Mouse (Mus musculus): ENCODE data around the gene Man2a1. TPM values are rescaled to one million over a fixed set of nuclear protein-coding genes. Genes with fewer than 3 reads are reported as not detected.
A peak's percentile ranks its signal among the peaks of the same experiment; 100 is the strongest.
"Not testable (repeated sequence)": the region's sequence is repeated elsewhere in the genome, so short reads cannot be mapped to it uniquely, and the experiment has no call there.

Man2a1 gene
- polyA plus RNA-seq, 1 experiment from 2014 or later, result 10.5 TPM

DNA sequence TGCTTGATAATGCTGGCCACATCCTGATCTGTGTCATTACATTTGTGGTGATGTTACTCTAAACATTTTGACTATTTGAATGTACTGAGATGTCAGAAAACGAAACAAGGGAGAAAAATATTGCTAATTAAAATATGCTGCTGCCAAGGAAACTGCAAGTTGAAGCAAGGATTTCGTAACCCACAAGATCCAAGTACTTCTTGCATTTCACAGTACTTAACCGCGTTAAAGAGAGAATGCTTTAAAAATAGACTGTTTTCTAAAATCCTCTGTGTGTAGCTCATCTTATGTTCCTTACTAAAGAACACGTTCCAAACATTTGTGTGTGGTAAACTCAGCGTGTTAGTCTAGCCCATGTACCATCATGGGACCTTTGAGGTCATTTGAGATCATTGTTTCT is 153.0 kb downstream of the Man2a1 start:
- Histone ChIP-seq H3K4me1 (ENCODE audit: control insufficient read depth, insufficient read depth, low read length) (no peaks in the 10 kb centered on the region), H3K36me3 (ENCODE audit: control insufficient read depth, insufficient read depth, low read length) (peaks cover 11% of the 10 kb centered on the region), H3K4me3 (ENCODE audit: low read depth, low read length) (no peak overlapping the region), H3K27ac (replicated peaks; ENCODE audit: low read depth, low read length) (no peak overlapping the region), H3K9me3 (ENCODE audit: control insufficient read depth, low read length) (no peaks in the 10 kb centered on the region), H3K4me2 (ENCODE audit: low read depth, low read length) (no peak overlapping the region), H3K9ac (ENCODE audit: low read depth, low read length) (no peak overlapping the region), H3K27me3 (replicated peaks; ENCODE audit: control insufficient read depth, insufficient read depth, low read length) (no peaks in the 10 kb centered on the region)
- no peak for ATAC-seq (ENCODE audit: low read depth)
- WGBS, result 75% methylated on average over 6 of the region's 6 CpGs
- DNase-seq (ENCODE audit: low spot score), result no peak

DNA sequence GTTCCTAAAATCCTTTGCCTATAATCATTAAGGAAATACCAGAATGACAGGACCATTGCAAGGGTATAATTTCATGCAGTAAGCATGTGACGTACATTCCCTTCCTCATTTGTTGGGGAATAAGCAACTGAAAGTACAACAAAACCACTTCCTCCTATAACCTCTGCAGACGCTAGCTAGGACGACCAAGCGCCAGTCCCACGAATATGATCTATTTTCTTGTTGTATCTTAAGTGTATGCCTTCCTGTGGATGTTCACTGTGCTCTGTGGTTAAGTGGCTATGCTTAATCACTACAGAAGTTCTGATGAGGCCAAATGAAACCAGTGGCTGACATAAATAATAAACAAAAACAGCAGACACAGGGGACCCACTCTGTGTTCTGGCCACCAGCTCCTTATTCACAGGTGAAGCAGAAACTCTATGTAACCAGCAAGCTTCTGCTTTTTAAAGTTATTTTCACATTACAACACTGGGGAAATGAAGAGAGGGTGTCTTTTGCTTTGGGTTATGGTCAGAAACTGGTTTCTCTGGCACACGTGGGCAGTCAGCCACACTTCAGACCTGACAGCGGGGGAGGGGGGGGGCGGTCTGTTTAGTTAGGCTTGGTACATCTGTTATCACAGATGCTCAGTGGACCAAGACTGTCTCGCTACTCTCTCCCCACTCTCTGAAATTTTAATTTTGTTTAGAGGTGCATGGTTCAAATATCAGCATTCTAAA is 153.8 kb downstream of the Man2a1 start:
- no peak overlapping the region for H3K9ac ChIP-seq (ENCODE audit: low read depth, low read length)
- H3K36me3 ChIP-seq (ENCODE audit: control insufficient read depth, insufficient read depth, low read length), result peaks cover 11% of the 10 kb centered on the region
- no peaks in the 10 kb centered on the region for H3K9me3 ChIP-seq (ENCODE audit: control insufficient read depth, low read length)
- DNase-seq (ENCODE audit: low spot score), result peak; percentile 23
- no peak overlapping the region for H3K27ac ChIP-seq (replicated peaks; ENCODE audit: low read depth, low read length)
- no peak for ATAC-seq (ENCODE audit: low read depth)
- no peak overlapping the region for H3K4me3 ChIP-seq (ENCODE audit: low read depth, low read length)
- H3K4me1 ChIP-seq (ENCODE audit: control insufficient read depth, insufficient read depth, low read length), result no peaks in the 10 kb centered on the region
- 66% methylated on average over 9 of the region's 9 CpGs for WGBS
- H3K4me2 ChIP-seq (ENCODE audit: low read depth, low read length), result no peak overlapping the region
- no peaks in the 10 kb centered on the region for H3K27me3 ChIP-seq (replicated peaks; ENCODE audit: control insufficient read depth, insufficient read depth, low read length)

DNA sequence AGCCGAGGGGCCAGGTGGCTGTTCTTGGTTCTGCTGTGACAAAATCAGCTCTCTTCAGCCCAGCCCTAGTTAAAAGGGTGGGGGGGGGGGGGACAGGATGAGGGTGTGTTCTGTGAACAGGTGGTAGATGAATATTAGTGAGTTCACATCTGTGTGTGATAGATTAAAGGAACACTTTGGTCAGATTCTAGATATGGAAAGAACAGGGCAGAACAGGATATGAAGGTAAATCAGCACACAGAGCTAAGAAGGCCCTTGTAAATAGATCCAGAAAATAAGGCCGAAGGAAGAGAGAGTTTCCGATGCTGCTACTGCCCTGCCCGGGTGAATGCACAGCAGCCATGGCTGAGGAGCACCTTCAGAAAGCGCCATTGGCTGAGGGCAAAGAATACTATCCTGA is 154.7 kb downstream of the Man2a1 start:
- Histone ChIP-seq H3K36me3 (ENCODE audit: control insufficient read depth, insufficient read depth, low read length) (peaks cover 11% of the 10 kb centered on the region), H3K27ac (replicated peaks; ENCODE audit: low read depth, low read length) (no peak overlapping the region), H3K4me2 (ENCODE audit: low read depth, low read length) (no peak overlapping the region), H3K9ac (ENCODE audit: low read depth, low read length) (no peak overlapping the region), H3K4me3 (ENCODE audit: low read depth, low read length) (no peak overlapping the region), H3K9me3 (ENCODE audit: control insufficient read depth, low read length) (no peaks in the 10 kb centered on the region), H3K27me3 (replicated peaks; ENCODE audit: control insufficient read depth, insufficient read depth, low read length) (no peaks in the 10 kb centered on the region), H3K4me1 (ENCODE audit: control insufficient read depth, insufficient read depth, low read length) (no peaks in the 10 kb centered on the region)
- no peak for DNase-seq (ENCODE audit: low spot score)
- no peak for ATAC-seq (ENCODE audit: low read depth)
- WGBS, result 80% methylated on average over 5 of the region's 5 CpGs

DNA sequence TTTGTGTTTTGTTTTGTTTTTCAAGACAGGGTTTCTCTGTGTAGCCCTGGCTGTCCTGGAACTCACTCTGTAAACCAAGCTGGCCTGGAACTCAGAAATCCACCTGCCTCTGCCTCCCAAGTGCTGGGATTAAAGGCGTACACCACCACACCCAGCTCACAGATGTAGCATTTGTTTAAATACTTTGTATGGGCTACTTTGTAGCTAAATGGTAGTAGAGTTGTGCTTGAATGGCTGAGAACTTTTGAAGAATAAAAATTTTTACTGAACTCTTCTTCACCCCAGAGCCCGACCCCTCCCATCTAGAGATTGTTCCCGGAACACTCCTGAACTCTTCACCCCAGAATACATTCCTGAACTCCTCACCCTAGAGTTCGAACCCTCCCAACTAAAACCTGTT is 162.1 kb downstream of the Man2a1 start:
- DNase-seq (ENCODE audit: low spot score); H3K36me3 ChIP-seq (ENCODE audit: control insufficient read depth, insufficient read depth, low read length); H3K9ac ChIP-seq (ENCODE audit: low read depth, low read length); H3K4me3 ChIP-seq (ENCODE audit: low read depth, low read length); ATAC-seq (ENCODE audit: low read depth); H3K27ac ChIP-seq (replicated peaks; ENCODE audit: low read depth, low read length); H3K4me2 ChIP-seq (ENCODE audit: low read depth, low read length); H3K4me1 ChIP-seq (ENCODE audit: control insufficient read depth, insufficient read depth, low read length); H3K27me3 ChIP-seq (replicated peaks; ENCODE audit: control insufficient read depth, insufficient read depth, low read length); H3K9me3 ChIP-seq (ENCODE audit: control insufficient read depth, low read length): not testable (repeated sequence)
- 75% methylated on average over 4 of the region's 4 CpGs for WGBS

DNA sequence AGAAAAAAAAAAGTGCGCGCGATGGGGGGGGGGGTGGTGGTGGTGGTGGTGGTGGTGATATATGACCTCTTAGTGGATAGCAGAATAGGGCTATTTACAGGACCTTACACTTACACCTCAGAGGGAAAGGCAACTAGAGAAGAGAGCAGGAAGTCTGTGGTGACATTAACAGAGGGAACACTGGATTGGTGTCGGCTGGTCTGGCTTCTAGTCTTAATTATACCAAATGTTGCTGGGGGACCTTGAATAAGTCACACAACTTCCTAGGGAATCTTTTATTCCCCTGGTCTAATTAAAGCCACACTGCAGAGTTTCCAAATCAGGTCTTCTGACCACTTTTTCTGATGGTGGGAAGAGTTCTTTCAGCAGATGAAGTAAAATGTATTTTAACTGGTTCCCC is 163.0 kb downstream of the Man2a1 start:
- H3K4me1 ChIP-seq (ENCODE audit: control insufficient read depth, insufficient read depth, low read length), result no peaks in the 10 kb centered on the region
- DNase-seq (ENCODE audit: low spot score) (no peak), ATAC-seq (ENCODE audit: low read depth) (no peak)
- no peak overlapping the region for H3K4me2 ChIP-seq (ENCODE audit: low read depth, low read length)
- no peak overlapping the region for H3K9ac ChIP-seq (ENCODE audit: low read depth, low read length)
- no peak overlapping the region for H3K27ac ChIP-seq (replicated peaks; ENCODE audit: low read depth, low read length)
- H3K4me3 ChIP-seq (ENCODE audit: low read depth, low read length), result no peak overlapping the region
- H3K36me3 ChIP-seq (ENCODE audit: control insufficient read depth, insufficient read depth, low read length), result no peaks in the 10 kb centered on the region
- H3K27me3 ChIP-seq (replicated peaks; ENCODE audit: control insufficient read depth, insufficient read depth, low read length), result no peaks in the 10 kb centered on the region
- WGBS, result 80% methylated on average over 4 of the region's 4 CpGs
- no peaks in the 10 kb centered on the region for H3K9me3 ChIP-seq (ENCODE audit: control insufficient read depth, low read length)

DNA sequence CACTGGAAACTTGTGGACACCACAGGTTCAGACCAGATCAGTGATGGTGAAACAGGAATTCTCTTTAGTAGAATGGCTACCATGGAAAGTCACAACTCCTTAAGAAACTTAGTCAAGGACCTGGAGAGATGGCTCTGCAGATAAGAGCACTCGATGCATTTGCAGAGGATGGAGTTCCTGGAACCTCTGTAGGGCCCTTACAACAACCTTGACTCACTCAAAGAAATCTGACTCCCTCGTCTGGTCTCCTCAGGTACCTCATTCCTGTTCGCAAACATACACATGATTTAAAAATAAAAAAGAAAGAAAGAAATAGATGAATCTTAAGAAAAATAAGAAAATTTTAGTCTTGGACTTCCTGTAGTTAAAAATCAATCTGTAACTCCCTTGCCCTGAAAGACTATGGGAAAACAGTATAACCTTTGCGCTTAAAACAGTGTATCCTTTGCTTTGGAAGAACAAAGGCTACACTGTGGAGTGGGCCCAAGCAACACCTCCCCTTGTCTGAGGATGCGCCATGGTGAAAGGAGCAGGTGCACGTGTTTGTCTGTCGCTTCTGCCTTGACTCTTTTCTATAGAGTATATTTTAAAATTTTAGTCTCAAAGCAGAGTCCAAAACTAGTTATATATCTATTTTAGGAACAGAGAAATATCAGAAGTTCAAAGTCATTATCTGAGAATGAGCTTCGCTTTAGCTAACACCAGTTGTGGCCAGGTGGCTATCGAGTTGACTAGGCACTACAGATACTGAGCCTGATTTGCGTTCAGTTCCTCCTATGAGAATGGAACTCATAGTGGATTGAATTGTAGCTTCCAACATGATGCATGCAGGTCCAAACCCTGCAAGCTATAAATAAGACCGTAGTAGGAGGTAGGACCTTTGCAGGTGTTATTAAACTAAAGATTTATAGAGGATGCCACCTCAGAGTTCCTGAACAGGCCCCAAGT is 163.9 kb downstream of the Man2a1 start:
- no peaks in the 10 kb centered on the region for H3K36me3 ChIP-seq (ENCODE audit: control insufficient read depth, insufficient read depth, low read length)
- WGBS, result 90% methylated on average over 11 of the region's 11 CpGs
- ATAC-seq (ENCODE audit: low read depth) (no peak), DNase-seq (ENCODE audit: low spot score) (no peak)
- no peaks in the 10 kb centered on the region for H3K27me3 ChIP-seq (replicated peaks; ENCODE audit: control insufficient read depth, insufficient read depth, low read length)
- no peak overlapping the region for H3K4me3 ChIP-seq (ENCODE audit: low read depth, low read length)
- no peaks in the 10 kb centered on the region for H3K4me1 ChIP-seq (ENCODE audit: control insufficient read depth, insufficient read depth, low read length)
- H3K27ac ChIP-seq (replicated peaks; ENCODE audit: low read depth, low read length), result no peak overlapping the region
- no peak overlapping the region for H3K9ac ChIP-seq (ENCODE audit: low read depth, low read length)
- no peaks in the 10 kb centered on the region for H3K9me3 ChIP-seq (ENCODE audit: control insufficient read depth, low read length)
- no peak overlapping the region for H3K4me2 ChIP-seq (ENCODE audit: low read depth, low read length)

DNA sequence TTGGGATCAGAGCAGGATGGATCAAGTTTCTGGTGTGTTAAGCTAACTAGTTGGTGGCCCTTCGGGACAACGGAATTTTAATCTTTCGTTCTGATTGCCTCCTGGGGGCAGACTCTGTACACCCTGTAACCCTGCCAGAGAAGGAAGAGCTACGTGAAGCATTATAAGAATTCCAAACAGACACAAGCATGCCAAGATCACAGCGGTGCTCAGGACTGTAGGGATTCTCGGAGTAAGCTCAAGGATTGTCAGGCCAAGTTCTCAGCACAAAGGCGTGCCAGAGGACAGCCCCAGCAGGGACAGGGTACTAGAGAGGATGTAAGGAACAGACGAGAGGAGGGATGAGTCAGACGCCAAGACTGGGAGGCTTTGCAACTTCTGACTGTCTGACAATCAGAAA is 164.8 kb downstream of the Man2a1 start:
- no peaks in the 10 kb centered on the region for H3K27me3 ChIP-seq (replicated peaks; ENCODE audit: control insufficient read depth, insufficient read depth, low read length)
- no peaks in the 10 kb centered on the region for H3K36me3 ChIP-seq (ENCODE audit: control insufficient read depth, insufficient read depth, low read length)
- 34% methylated on average over 9 of the region's 9 CpGs for WGBS
- H3K4me2 ChIP-seq (ENCODE audit: low read depth, low read length), result no peak overlapping the region
- H3K9ac ChIP-seq (ENCODE audit: low read depth, low read length), result no peak overlapping the region
- H3K9me3 ChIP-seq (ENCODE audit: control insufficient read depth, low read length), result no peaks in the 10 kb centered on the region
- peak; percentile 50; the same call in 1 of the 2 replicates for ATAC-seq (ENCODE audit: low read depth)
- no peak overlapping the region for H3K27ac ChIP-seq (replicated peaks; ENCODE audit: low read depth, low read length)
- no peak overlapping the region for H3K4me3 ChIP-seq (ENCODE audit: low read depth, low read length)
- H3K4me1 ChIP-seq (ENCODE audit: control insufficient read depth, insufficient read depth, low read length), result no peaks in the 10 kb centered on the region
- peak; percentile 71 for DNase-seq (ENCODE audit: low spot score)

DNA sequence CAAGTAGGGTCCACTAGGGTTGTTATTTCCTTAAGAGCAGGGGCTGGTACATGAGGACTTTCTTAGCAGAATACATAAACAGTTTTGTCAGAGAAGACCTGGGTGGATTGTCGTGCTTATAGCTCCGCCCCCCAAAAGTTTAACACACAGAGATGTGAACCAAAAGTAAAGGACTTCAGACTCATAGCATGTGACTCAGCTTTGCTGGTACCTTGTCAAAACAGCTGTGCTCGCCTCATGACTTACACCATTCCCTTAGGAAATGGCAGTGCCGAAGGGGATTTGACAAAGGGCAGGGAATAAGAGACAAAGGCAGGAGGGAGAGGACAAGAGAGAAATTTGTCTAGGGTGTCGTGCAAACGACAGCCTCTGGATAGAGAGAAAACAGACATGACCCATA is 166.0 kb downstream of the Man2a1 start:
- no peak overlapping the region for H3K27ac ChIP-seq (replicated peaks; ENCODE audit: low read depth, low read length)
- H3K4me3 ChIP-seq (ENCODE audit: low read depth, low read length), result no peak overlapping the region
- no peaks in the 10 kb centered on the region for H3K36me3 ChIP-seq (ENCODE audit: control insufficient read depth, insufficient read depth, low read length)
- no peak overlapping the region for H3K9ac ChIP-seq (ENCODE audit: low read depth, low read length)
- ATAC-seq (ENCODE audit: low read depth), result no peak
- WGBS, result 62% methylated on average over 6 of the region's 6 CpGs
- H3K9me3 ChIP-seq (ENCODE audit: control insufficient read depth, low read length), result no peaks in the 10 kb centered on the region
- no peaks in the 10 kb centered on the region for H3K4me1 ChIP-seq (ENCODE audit: control insufficient read depth, insufficient read depth, low read length)
- no peak overlapping the region for H3K4me2 ChIP-seq (ENCODE audit: low read depth, low read length)
- DNase-seq (ENCODE audit: low spot score), result no peak
- no peaks in the 10 kb centered on the region for H3K27me3 ChIP-seq (replicated peaks; ENCODE audit: control insufficient read depth, insufficient read depth, low read length)
